In the genomic region with DNA sequence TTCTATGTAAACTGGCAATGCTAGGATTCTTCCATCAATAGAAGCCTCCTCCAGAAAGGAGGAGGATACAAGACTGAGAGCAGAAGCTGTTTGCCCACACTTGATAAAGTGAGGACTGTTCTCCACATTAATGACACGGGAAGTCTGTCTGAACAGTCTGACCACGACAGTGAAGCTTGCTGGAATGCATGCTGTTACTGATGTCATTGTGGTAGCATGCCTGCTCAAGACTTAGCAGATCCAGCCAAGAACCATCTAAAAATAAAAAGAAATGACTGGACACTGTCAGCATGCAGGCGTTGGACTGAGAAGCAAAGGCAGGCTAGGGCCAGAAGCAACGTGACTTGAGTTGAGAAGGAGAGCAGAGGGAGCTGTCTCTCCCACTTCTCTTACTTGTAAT, we compare ENCODE assay signal across 12 mouse cellular contexts.
A peak's percentile ranks its signal among the peaks of the same experiment; 100 is the strongest.
DNase-seq lines count a peak whose midpoint lies in the region; ATAC-seq and TF ChIP-seq lines count a peak whose summit lies in the region.
"Had no signal": no experiment of that assay in that cellular context is flagged by ENCODE, and none has a peak within 500 bp of the region (broad histone marks: within the 10 kb centered on the region; RNA-seq: fewer than 3 reads in every experiment).

No protein-coding gene starts in this region.

- no peak for TF ChIP-seq CTCF in lung, embryonic 14.5 days (IDR thresholded peaks at IDR 0.05; ENCODE audit: low read depth)

- H3K36me3 ChIP-seq in lung, embryonic 14.5 days (ENCODE audit: insufficient read depth): no peaks in the 10 kb centered on the region
- no peaks in the 10 kb centered on the region for H3K36me3 ChIP-seq in midbrain, embryonic 15.5 days (replicated peaks)
- H3K36me3 ChIP-seq: embryonic facial prominence, embryonic 13.5 days; intestine, embryonic 15.5 days; neural tube, embryonic 12.5 days had no signal

- no peaks in the 10 kb centered on the region for H3K4me1 ChIP-seq in lung, embryonic 14.5 days (ENCODE audit: insufficient read depth)
- no peaks in the 10 kb centered on the region for H3K4me1 ChIP-seq in midbrain, embryonic 15.5 days
- H3K4me1 ChIP-seq: embryonic facial prominence, embryonic 13.5 days; intestine, embryonic 15.5 days; neural tube, embryonic 12.5 days had no signal

- peak; percentile 0 for DNase-seq in gastrocnemius, adult 18-20 months (ENCODE audit: low spot score)
- no peak for DNase-seq in gastrocnemius, adult 8-10 months (ENCODE audit: low spot score in 2 of 2)
- DNase-seq in brain, adult 2 months (ENCODE audit: low read depth, low spot score): peak; percentile 94
- DNase-seq in heart, adult 9 months (ENCODE audit: low spot score in 2 of 2): peak; percentile 42 to 60
- DNase-seq in lung, embryonic 14.5 days: peak; percentile 2
- no peak for DNase-seq in retina, embryonic 14.5 days (ENCODE audit: low spot score)
- DNase-seq: gastrocnemius, postnatal 14 days had no signal

- H3K9me3 ChIP-seq in lung, embryonic 14.5 days (ENCODE audit: low read depth, low read length): no peaks in the 10 kb centered on the region
- H3K9me3 ChIP-seq in midbrain, embryonic 15.5 days: no peaks in the 10 kb centered on the region
- H3K9me3 ChIP-seq: embryonic facial prominence, embryonic 13.5 days; intestine, embryonic 15.5 days; neural tube, embryonic 12.5 days had no signal

- no peak; the same call in 1 of the 2 replicates for ATAC-seq in lung, embryonic 14.5 days (ENCODE audit: insufficient read depth)
- ATAC-seq in midbrain, embryonic 15.5 days (replicated peaks): no peak
- ATAC-seq in erythroid progenitor cell, adult 5-6 weeks (replicated peaks; ENCODE audit: low FRiP score, poor library complexity, severe bottlenecking): no peak
- ATAC-seq: intestine, embryonic 15.5 days had no signal

- H3K4me3 ChIP-seq in lung, embryonic 14.5 days (ENCODE audit: low read depth, low read length): no peak overlapping the region
- no peak overlapping the region for H3K4me3 ChIP-seq in midbrain, embryonic 15.5 days
- H3K4me3 ChIP-seq: embryonic facial prominence, embryonic 13.5 days; intestine, embryonic 15.5 days; neural tube, embryonic 12.5 days had no signal

- H3K27me3 ChIP-seq in lung, embryonic 14.5 days (ENCODE audit: insufficient read depth, low read length): no peaks in the 10 kb centered on the region
- no peaks in the 10 kb centered on the region for H3K27me3 ChIP-seq in midbrain, embryonic 15.5 days (replicated peaks)
- H3K27me3 ChIP-seq: embryonic facial prominence, embryonic 13.5 days; intestine, embryonic 15.5 days; neural tube, embryonic 12.5 days had no signal

- no peak overlapping the region for H3K9ac ChIP-seq in lung, embryonic 14.5 days
- no peak overlapping the region for H3K9ac ChIP-seq in midbrain, embryonic 15.5 days
- H3K9ac ChIP-seq: embryonic facial prominence, embryonic 13.5 days; intestine, embryonic 15.5 days; neural tube, embryonic 12.5 days had no signal

- no peak overlapping the region for H3K4me2 ChIP-seq in lung, embryonic 14.5 days
- H3K4me2 ChIP-seq in midbrain, embryonic 15.5 days: no peak overlapping the region
- H3K4me2 ChIP-seq: embryonic facial prominence, embryonic 13.5 days; intestine, embryonic 15.5 days; neural tube, embryonic 12.5 days had no signal

- WGBS in lung, embryonic 14.5 days: 63% methylated on average over 4 of the region's 4 CpGs
- WGBS in midbrain, embryonic 15.5 days: 76% methylated on average over 4 of the region's 4 CpGs

- no peak overlapping the region for H3K27ac ChIP-seq in lung, embryonic 14.5 days (ENCODE audit: low read depth)
- H3K27ac ChIP-seq in midbrain, embryonic 15.5 days: no peak overlapping the region
- H3K27ac ChIP-seq: embryonic facial prominence, embryonic 13.5 days; intestine, embryonic 15.5 days; neural tube, embryonic 12.5 days had no signal

Comparison
In these comparisons a context has a peak if more than half of its experiments do, and no peak if none do; other contexts are left out.
1. DNase-seq: peak in gastrocnemius, adult 18-20 months (single experiment), brain, adult 2 months (single experiment), heart, adult 9 months (2 of 2) and lung, embryonic 14.5 days (single experiment); none in gastrocnemius, adult 8-10 months (0 of 2) and retina, embryonic 14.5 days (single experiment).